Mouse (Mus musculus) neural tube, embryonic 14.5 days (tissue): Measurements from ENCODE around the gene Rmnd5b. TPM values are rescaled to one million over a fixed set of nuclear protein-coding genes. Genes with fewer than 3 reads are reported as not detected.

ENCODE experiments used
- ATAC-seq: fragments of 200-750 bp; cut with Nextera tagmentation; 2 replicates; pipeline ENCODE4 v1.8.0; 2017; ENCODE audit warnings: low read depth, mild to moderate bottlenecking, moderate TSS enrichment, moderate library complexity
- H3K27ac ChIP-seq: fragments of 300-500 bp; sonication (generic); 2 replicates; pipeline ENCODE4 v1.5.1; 2014; ENCODE audit warnings: low read depth, mild to moderate bottlenecking, control low read depth, low read length, moderate library complexity, mixed read lengths
- H3K27me3 ChIP-seq: fragments of 300-500 bp; sonication (generic); 2 replicates; pipeline ENCODE4 v1.6.1; 2014; ENCODE audit warnings: low read length; ENCODE audit not compliant: control insufficient read depth, insufficient read depth
- H3K36me3 ChIP-seq: fragments of 300-500 bp; sonication (generic); 2 replicates; pipeline ENCODE4 v1.6.1; 2014; ENCODE audit warnings: low read length, mixed read lengths; ENCODE audit not compliant: control insufficient read depth, insufficient read depth
- H3K4me1 ChIP-seq: fragments of 300-500 bp; sonication (generic); 2 replicates; pipeline ENCODE4 v1.6.1; 2014; ENCODE audit warnings: low read length; ENCODE audit not compliant: control insufficient read depth, insufficient read depth
- H3K4me2 ChIP-seq: fragments of 300-500 bp; sonication (generic); 2 replicates; pipeline ENCODE4 v1.6.1; 2014; ENCODE audit warnings: mild to moderate bottlenecking, low read depth, low read length, control low read depth
- H3K4me3 ChIP-seq: fragments of 300-500 bp; sonication (generic); 2 replicates; pipeline ENCODE4 v1.5.1; 2014; ENCODE audit warnings: low read depth, low read length, control low read depth, mixed read lengths
- H3K9ac ChIP-seq: fragments of 300-500 bp; sonication (generic); replicated peaks from 2 replicates; pipeline ENCODE4 v1.6.1; 2014; ENCODE audit warnings: low read depth, mild to moderate bottlenecking, control low read depth, low read length, mixed read lengths
- H3K9me3 ChIP-seq: fragments of 300-500 bp; sonication (generic); 2 replicates; pipeline ENCODE4 v1.6.1; 2016; ENCODE audit warnings: low read length; ENCODE audit not compliant: control insufficient read depth
- WGBS: fragments of 180-500 bp; shearing (Covaris S2); extraction: QIAGEN DNeasy Blood & Tissue Kit; methylation state at CpG from one replicate; pipeline ENCODE4 v1.1.7; 2014; 5-methylcytosine and 5-hydroxymethylcytosine counted together
- polyA plus RNA-seq: library from polyadenylated mRNA; unstranded; fragments of >200 nt; fragmentation: Nextera tagmentation; extraction: Ambion mirVana; gene quantifications from 2 replicates; pipeline ENCODE4 v1.2.1, GENCODE M21; 2014

Rmnd5b gene
- polyA plus RNA-seq = 81.8 and 93.5 TPM in 2 replicates

GRCm38 (mm10) chr11:51635525-51636322 is at the start of gene Rmnd5b:
Gene Rmnd5b, minus strand, starts transcription at chr11:51635896.
- peaks cover 16% of the 10 kb centered on the region for H3K4me1 ChIP-seq
- under 1% methylated on average over 61 of the region's 61 CpGs for WGBS
- H3K4me3 ChIP-seq = peak within 1 kb of the TSS; percentile 76
- peak within 1 kb of the TSS; percentile 72 for H3K9ac ChIP-seq
- H3K36me3 ChIP-seq = no peaks in the 10 kb centered on the region
- H3K27me3 ChIP-seq = no peaks in the 10 kb centered on the region
- H3K9me3 ChIP-seq = no peaks in the 10 kb centered on the region
- H3K27ac ChIP-seq = peak within 1 kb of the TSS; percentile 81
- H3K4me2 ChIP-seq = peak within 1 kb of the TSS; percentile 75
- peak; percentile 91 for ATAC-seq

GRCm38 (mm10) chr11:51681976-51682374 is 46.3 kb upstream of the Rmnd5b start:
- WGBS = 48% methylated on average over 8 of the region's 8 CpGs
- no peaks in the 10 kb centered on the region for H3K9me3 ChIP-seq
- no peak overlapping the region for H3K4me2 ChIP-seq
- no peak for ATAC-seq
- no peaks in the 10 kb centered on the region for H3K27me3 ChIP-seq
- no peak overlapping the region for H3K4me3 ChIP-seq
- no peaks in the 10 kb centered on the region for H3K36me3 ChIP-seq
- H3K4me1 ChIP-seq = no peaks in the 10 kb centered on the region
- no peak overlapping the region for H3K9ac ChIP-seq
- H3K27ac ChIP-seq = no peak overlapping the region

GRCm38 (mm10) chr11:51681324-51681975 is 45.8 kb upstream of the Rmnd5b start:
- no peak for ATAC-seq
- H3K4me2 ChIP-seq = no peak overlapping the region

GRCm38 (mm10) chr11:51679466-51679865 is 43.8 kb upstream of the Rmnd5b start:
- no peak overlapping the region for H3K27ac ChIP-seq
- H3K36me3 ChIP-seq = no peaks in the 10 kb centered on the region
- H3K9ac ChIP-seq = no peak overlapping the region
- WGBS = 80% methylated on average over 3 of the region's 3 CpGs
- no peak for ATAC-seq
- no peaks in the 10 kb centered on the region for H3K9me3 ChIP-seq
- no peak overlapping the region for H3K4me2 ChIP-seq
- no peak overlapping the region for H3K4me3 ChIP-seq
- H3K4me1 ChIP-seq = no peaks in the 10 kb centered on the region
- no peaks in the 10 kb centered on the region for H3K27me3 ChIP-seq

More at GRCm38 (mm10) chr11:51681324-51681975, 45.8 kb upstream of the Rmnd5b start:
- Histone ChIP-seq H3K4me3 (no peak overlapping the region), H3K4me1 (no peaks in the 10 kb centered on the region), H3K27me3 (no peaks in the 10 kb centered on the region), H3K9ac (no peak overlapping the region), H3K9me3 (no peaks in the 10 kb centered on the region), H3K27ac (no peak overlapping the region), H3K36me3 (no peaks in the 10 kb centered on the region)
- 38% methylated on average over 13 of the region's 13 CpGs for WGBS

GRCm38 (mm10) chr11:51677737-51678418 is 42.2 kb upstream of the Rmnd5b start:
- H3K9me3 ChIP-seq = no peaks in the 10 kb centered on the region
- 64% methylated on average over 6 of the region's 6 CpGs for WGBS
- no peak overlapping the region for H3K9ac ChIP-seq
- no peaks in the 10 kb centered on the region for H3K36me3 ChIP-seq
- no peaks in the 10 kb centered on the region for H3K4me1 ChIP-seq
- no peak overlapping the region for H3K4me2 ChIP-seq
- H3K27ac ChIP-seq = no peak overlapping the region
- H3K4me3 ChIP-seq = no peak overlapping the region
- H3K27me3 ChIP-seq = no peaks in the 10 kb centered on the region
- no peak for ATAC-seq

GRCm38 (mm10) chr11:51675386-51675785 is 39.7 kb upstream of the Rmnd5b start:
- 87% methylated on average over 5 of the region's 5 CpGs for WGBS
- ATAC-seq = no peak
- no peak overlapping the region for H3K4me2 ChIP-seq

GRCm38 (mm10) chr11:51673291-51673690 is 37.6 kb upstream of the Rmnd5b start:
- WGBS = 82% methylated on average over 9 of the region's 9 CpGs
- no peaks in the 10 kb centered on the region for H3K9me3 ChIP-seq
- no peak overlapping the region for H3K4me2 ChIP-seq
- no peaks in the 10 kb centered on the region for H3K4me1 ChIP-seq
- ATAC-seq = no peak
- H3K4me3 ChIP-seq = no peak overlapping the region
- H3K9ac ChIP-seq = no peak overlapping the region
- no peaks in the 10 kb centered on the region for H3K27me3 ChIP-seq
- H3K36me3 ChIP-seq = no peaks in the 10 kb centered on the region
- no peak overlapping the region for H3K27ac ChIP-seq

More at GRCm38 (mm10) chr11:51675386-51675785, 39.7 kb upstream of the Rmnd5b start:
- Histone ChIP-seq H3K9me3 (no peaks in the 10 kb centered on the region), H3K27me3 (no peaks in the 10 kb centered on the region), H3K9ac (no peak overlapping the region), H3K27ac (no peak overlapping the region), H3K36me3 (no peaks in the 10 kb centered on the region), H3K4me3 (no peak overlapping the region), H3K4me1 (no peaks in the 10 kb centered on the region)

- no peak overlapping the region for H3K4me2 ChIP-seq
- no peaks in the 10 kb centered on the region for H3K27me3 ChIP-seq
- H3K4me3 ChIP-seq = no peak overlapping the region
- H3K27ac ChIP-seq = no peak overlapping the region
- H3K4me1 ChIP-seq = no peaks in the 10 kb centered on the region
- no peak for ATAC-seq
- H3K36me3 ChIP-seq = no peaks in the 10 kb centered on the region
- H3K9me3 ChIP-seq = no peaks in the 10 kb centered on the region
- WGBS = 65% methylated on average over 2 of the region's 2 CpGs
- no peak overlapping the region for H3K9ac ChIP-seq
These were observed 35.7 kb upstream of the Rmnd5b start for GRCm38 (mm10) chr11:51671376-51671775.

GRCm38 (mm10) chr11:51670846-51671245 is 35.1 kb upstream of the Rmnd5b start:
- WGBS = 92% methylated on average over 7 of the region's 7 CpGs
- ATAC-seq = no peak
- Histone ChIP-seq H3K9ac (no peak overlapping the region), H3K4me3 (no peak overlapping the region), H3K27ac (no peak overlapping the region), H3K4me1 (no peaks in the 10 kb centered on the region), H3K36me3 (no peaks in the 10 kb centered on the region), H3K9me3 (no peaks in the 10 kb centered on the region), H3K27me3 (no peaks in the 10 kb centered on the region), H3K4me2 (no peak overlapping the region)
